Mouse (Mus musculus) B cell, adult 67 days (primary cell): Measurements from ENCODE around the gene Esp24. TPM values are rescaled to one million over a fixed set of nuclear protein-coding genes. Genes with fewer than 3 reads are reported as not detected.

Experiments used
- total RNA-seq, 2 experiments: library from RNA; stranded (reverse); gene quantifications; 4 replicates each; pipeline ENCODE4 v1.2.4; 2023

Esp24 gene
- total RNA-seq: not detected

GRCm38 (mm10) chr17:39036395-39036794, at the start of gene Esp24:
Gene Esp24 (plus strand): TSS chr17:39036695.

GRCm38 (mm10) chr17:39043241-39043640, 6.7 kb downstream of the Esp24 start, which contains the start of gene Gm21903:
Gene Gm21903 (minus strand): TSS chr17:39043341.

GRCm38 (mm10) chr17:39076937-39077336, 40.4 kb downstream of the Esp24 start, which contains the start of gene Esp23:
Gene Esp23 (minus strand): TSS chr17:39077037.

Other genes with a start within 250 kb of the Esp24 start
- gene Gm21903, start 6.6 kb downstream of the Esp24 start, total RNA-seq: not detected
- not detected for gene Esp23, start 40.3 kb downstream of the Esp24 start, total RNA-seq
- not detected for gene Esp22, start 58.6 kb downstream of the Esp24 start, total RNA-seq